Mouse (Mus musculus) spleen, adult 2 months (tissue): Measurements from ENCODE around the gene Zfp784.

ENCODE experiments used
- CTCF ChIP-seq: fragments of 200-500 bp; IDR thresholded peaks from 2 replicates; pipeline ENCODE4 v1.5.1; 2011; ENCODE audit warnings: mild to moderate bottlenecking, inconsistent platforms; ENCODE audit not compliant: insufficient read depth, insufficient read length, insufficient replicate concordance; ENCODE audit errors: extremely low read depth
- POLR2A ChIP-seq: fragments of 200-500 bp; IDR thresholded peaks from 2 replicates; pipeline ENCODE4 v1.6.1; 2011; ENCODE audit warnings: low read depth, low read length, inconsistent platforms

- TF ChIP-seq POLR2A (no peak), CTCF (no peak)
Observed at GRCm38 (mm10) chr7:5029946-5030345, 8.3 kb downstream of the Zfp784 start.
